Mouse (Mus musculus): ENCODE results near the gene Sap25.

The Sap25 gene

GRCm38 (mm10) chr5:137628498-137629305 is 12.4 kb upstream of the Sap25 start, which contains the start of the genes Fbxo24, Lrch4 and Gm20605:
Fbxo24 (minus strand) TSS chr5:137629002.
Lrch4 (plus strand) TSS chr5:137629121.
Gm20605 (plus strand) TSS chr5:137629175.
- DNase-seq (ENCODE audit: low read depth, low spot score), result peak; percentile 100

DNA sequence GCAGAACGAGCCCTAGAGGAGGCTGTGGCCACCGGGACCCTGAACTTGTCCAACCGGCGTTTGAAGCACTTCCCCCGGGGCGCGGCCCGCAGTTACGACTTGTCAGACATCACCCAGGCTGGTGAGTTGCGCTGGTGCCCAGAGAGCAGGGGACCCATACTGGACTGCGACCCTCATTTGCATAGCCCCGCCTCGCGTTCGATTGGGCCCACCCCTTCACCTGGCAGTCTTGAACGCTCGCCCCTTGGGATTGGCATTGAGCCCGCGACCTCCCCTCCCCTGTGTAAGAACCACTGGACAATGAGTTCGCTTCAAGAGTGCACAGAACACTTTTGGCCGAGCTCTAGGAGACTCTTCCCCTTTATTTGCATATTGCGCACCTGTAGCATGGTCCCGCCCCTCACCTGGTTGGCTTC is 11.8 kb upstream of the Sap25 start:
- DNase-seq (ENCODE audit: low read depth, low spot score), result peak; percentile 87

DNA sequence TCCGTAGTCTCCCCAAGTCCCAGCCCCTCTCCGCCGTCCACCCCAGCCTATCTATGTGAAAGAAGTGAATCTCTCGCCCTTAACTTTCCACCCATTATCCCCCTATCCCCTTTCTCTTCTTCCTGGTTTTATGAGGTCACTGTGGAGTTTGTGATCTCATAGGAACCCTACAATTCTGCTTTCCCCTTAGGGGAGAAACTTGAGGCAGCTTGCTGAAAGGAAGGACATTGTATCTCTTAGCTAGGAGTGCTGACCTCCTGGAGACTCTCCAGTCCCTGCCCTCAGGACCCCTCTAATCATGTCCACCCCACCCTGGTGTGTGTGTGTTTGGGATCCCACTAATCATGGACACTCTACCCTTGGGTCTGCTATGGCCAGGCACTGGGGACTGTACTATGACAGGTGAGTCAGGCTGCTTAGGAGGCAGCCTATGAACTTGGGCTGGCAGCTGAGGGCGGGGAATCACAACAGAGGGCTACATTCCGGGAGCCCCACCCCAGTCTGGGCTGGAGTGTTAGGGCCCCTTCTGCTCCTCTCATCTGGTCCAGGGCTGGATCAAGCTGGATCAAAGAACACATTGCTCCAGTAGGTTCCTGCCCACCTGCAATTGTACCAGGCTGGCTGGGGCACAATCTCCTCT is 11.1 kb upstream of the Sap25 start:
- peak; percentile 95 for DNase-seq (ENCODE audit: low read depth, low spot score)

DNA sequence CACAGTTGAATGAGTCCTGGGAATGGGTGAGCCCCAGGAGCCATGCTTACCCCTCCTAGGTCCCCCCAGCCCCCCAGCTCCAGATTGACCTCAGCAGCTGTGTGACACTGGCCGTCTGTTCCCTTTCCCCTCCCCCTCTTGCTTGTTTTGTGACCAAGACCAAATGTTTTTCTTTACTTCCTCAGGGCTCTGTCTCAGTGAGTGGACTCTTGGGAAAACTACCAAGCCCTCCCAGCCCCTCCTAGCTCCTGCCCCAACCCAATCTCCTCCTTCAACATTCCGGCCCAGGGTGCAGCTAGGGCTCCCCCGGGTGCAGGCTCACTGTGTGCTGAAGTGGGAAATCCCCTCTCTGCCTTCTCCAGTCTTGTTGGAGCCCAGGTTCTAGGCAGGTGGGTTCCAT is 10.5 kb upstream of the Sap25 start:
- peak; percentile 85 for DNase-seq (ENCODE audit: low read depth, low spot score)

- peak; percentile 99 for DNase-seq (ENCODE audit: low read depth, low spot score)
Observed at GRCm38 (mm10) chr5:137631171-137631570, 10.0 kb upstream of the Sap25 start.

- no peak for DNase-seq (ENCODE audit: low read depth, low spot score)
Observed at GRCm38 (mm10) chr5:137631591-137631990, 9.5 kb upstream of the Sap25 start.

DNA sequence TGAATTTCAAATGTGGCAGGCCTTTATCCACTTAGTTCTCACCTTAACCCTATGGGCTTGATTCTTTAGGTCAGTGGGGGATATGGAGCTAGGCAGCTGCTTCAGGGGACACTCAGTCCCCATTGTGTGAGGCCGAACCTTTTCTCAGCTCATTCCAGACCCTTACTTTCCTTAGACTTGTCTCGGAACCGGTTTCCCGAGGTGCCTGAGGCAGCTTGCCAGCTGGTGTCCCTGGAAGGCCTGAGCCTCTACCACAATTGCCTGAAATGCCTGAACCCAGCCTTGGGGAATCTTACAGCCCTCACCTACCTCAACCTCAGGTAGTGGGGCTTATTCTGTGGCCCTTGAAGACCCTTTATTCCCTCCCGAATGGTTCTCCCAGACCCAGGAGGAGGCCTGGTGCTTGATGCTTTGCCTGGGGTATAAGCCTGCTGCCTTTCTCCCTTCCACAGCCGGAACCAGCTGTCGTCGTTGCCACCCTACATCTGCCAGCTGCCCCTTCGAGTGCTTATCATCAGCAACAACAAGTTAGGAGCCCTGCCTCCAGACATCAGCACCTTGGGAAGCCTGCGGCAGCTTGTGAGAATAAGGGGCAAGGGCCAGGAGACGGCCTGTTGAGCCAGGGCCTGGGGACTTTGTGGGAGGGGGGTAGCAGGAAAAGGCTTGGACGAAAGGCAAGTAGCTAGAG is 7.6 kb upstream of the Sap25 start:
- no peak for DNase-seq (ENCODE audit: low read depth, low spot score)

DNA sequence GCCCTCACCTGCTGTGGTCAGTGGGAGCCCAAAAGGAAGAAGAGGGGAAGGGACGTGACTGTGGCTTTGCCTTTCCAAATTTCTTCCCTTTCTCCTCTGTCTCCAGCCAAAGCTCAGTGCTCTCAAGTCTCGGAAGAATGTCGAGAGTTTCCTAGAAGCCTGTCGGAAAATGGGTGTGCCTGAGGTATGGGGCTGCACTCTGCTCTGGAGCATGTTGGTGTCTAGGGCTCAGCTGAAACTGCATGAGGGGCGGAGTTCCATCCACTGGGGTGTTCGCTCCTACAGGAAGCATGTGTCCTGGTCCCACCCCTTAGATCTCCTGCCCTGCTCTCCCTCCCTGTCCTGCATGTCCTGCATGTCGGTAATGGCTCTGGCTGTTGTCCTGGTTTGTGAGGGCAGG is 1.7 kb upstream of the Sap25 start:
- DNase-seq (ENCODE audit: low read depth, low spot score), result peak; percentile 91

DNA sequence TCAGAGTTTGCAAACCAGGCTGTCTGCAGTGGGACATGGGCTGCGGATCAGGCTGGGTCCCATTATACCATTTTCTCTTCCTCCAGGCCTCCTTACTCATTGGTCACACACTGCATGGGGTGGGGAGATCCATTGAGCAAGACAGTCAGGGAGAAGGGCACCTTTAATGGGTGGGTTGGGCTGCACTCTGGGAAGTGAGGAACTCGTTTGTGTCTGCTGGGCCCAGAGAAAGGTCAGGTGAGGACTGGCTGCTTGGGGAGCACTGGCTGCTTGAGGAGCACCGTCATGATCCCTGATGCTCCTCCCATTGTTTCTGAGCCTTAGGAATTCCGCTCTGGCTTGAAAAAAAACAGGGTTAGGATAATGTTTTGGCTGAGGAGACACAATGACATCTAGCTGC is 1.8 kb downstream of the Sap25 start:
- DNase-seq (ENCODE audit: low read depth, low spot score), result peak; percentile 67

DNA sequence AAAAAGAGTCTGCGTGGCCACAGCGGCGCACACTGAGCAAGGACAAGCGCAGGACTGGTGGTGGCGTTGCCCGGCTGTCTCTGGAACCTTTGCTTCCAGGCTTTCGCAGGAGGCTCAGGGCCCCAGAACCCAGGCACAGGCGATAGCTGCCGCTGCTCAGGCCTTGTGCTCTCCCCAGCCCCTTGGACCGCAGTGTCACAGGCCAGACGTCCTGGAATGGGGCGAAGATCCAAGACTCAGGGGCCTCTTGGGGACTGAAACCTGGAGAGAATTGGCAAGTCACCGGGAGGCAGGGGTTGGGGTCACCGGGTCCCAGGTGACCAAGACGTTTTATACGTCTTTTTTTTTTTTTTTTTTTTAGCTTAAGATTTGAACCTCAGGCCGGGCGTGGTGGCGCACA is 3.4 kb downstream of the Sap25 start:
- no peak for DNase-seq (ENCODE audit: low read depth, low spot score)

DNA sequence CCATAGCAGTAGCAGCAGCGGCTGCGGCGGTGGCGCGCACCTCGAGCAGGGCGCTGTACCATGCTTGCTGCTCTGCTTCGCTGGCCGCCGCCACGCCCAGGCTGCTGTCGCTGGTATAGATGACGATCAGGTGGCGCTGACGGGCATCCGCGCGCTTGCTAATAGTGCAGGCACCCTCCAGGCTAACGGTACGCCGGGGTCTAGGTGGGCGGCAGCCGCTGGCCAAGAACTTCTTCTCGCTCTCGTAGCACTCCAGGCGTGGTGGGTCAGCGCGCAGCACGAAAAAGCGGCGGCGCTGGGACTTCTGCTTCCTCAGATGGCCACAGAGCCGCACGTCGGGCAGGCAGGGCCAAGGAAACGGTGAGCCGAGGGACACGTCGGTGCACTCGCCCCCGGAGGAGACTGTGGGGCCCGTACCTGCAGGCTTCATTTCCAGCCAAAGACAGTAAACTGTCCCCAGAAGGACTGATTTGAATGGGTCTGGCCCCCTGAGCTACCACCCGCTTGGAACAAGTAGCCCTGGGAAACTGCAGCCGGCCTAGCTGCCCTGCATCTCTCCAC is 4.0 kb downstream of the Sap25 start:
- no peak for DNase-seq (ENCODE audit: low read depth, low spot score)

GRCm38 (mm10) chr5:137645652-137646091 is 4.5 kb downstream of the Sap25 start, which contains the start of gene Irs3:
Irs3 (minus strand) TSS chr5:137645714.
- peak; percentile 78 for DNase-seq (ENCODE audit: low read depth, low spot score)

DNA sequence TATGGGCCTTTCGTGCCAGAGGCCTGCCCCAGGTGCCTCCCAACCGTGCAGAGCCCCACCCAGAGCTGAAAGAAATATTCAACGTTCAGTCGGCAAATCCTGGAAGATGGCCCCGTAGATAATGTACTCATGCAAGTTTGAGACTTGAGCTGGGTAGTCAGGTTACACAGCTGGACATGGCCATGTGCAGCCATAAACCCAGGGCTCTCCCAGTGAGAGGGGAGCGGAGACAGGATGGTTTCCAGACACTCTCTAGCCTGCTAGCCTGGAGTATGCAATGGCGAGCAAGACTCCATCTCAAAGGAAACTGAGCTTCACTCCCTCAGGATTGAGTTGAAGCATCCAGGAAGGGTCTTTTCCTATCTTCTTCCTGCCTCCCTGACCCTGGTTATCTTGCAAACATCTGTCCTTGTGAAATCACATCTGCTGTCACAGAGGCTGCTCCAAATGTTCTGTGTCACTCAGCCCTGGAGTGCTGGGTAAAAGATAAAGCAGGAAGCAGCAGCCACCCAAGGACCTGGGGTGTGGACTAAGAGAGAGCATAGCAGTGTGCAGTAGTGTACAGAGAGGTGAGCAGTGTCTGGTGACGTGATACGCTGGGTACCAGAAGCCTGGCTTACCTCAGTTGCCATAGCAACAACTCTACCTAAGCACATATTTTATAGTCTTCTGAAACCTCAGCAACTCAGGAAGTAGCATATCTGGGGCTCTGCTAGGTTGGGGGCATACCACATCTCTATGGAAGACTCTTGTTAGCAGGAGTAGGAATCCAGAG is 6.9 kb downstream of the Sap25 start:
- DNase-seq (ENCODE audit: low read depth, low spot score), result no peak

GRCm38 (mm10) chr5:137649251-137649650 is 8.1 kb downstream of the Sap25 start:
- no peak for DNase-seq (ENCODE audit: low read depth, low spot score)

DNA sequence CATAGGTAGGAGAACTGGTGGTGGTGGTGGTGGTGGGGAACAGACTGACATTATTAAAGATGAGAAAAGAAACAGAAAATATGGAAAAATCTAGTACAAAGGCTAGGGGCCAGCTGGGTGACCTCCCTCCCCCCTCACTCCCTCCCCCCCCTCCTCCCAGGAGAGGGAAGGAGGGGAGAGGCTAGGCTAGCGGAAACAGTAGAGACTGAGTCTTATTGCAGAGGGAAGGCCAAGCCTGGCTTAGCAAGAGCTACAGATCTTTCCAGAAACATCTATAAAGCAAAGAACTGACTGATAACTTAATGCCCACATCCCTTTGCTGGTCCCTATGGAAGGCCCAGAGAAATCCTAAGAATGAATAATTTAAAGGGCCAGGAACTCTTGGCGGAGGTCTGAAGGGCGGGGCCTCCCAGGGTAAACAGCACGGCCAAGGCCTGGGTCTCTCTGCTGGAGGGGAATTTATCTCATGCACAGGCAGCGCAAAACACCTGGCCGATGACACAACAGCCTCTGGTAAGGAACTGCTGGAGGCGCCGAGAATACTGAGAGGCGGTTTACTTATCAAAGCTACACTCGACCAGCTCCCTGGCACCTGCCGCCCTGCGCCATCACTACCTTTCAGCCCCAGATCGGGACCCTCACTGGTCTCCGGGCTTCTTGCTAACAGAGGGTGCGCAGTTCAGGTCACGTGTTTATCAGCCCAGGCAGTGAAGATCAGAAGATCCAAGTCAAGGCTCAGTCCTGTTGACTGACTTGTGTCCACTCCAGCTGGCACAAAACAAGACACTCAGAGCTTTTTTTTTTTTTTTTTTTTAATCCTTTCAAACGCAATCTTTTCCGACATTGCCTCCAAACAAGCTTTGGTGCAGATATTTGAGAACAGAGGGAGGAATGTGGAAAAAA is 8.8 kb downstream of the Sap25 start:
- DNase-seq (ENCODE audit: low read depth, low spot score), result peak; percentile 83

GRCm38 (mm10) chr5:137652474-137652873 is 11.3 kb downstream of the Sap25 start:
- DNase-seq (ENCODE audit: low read depth, low spot score), result peak; percentile 86

DNA sequence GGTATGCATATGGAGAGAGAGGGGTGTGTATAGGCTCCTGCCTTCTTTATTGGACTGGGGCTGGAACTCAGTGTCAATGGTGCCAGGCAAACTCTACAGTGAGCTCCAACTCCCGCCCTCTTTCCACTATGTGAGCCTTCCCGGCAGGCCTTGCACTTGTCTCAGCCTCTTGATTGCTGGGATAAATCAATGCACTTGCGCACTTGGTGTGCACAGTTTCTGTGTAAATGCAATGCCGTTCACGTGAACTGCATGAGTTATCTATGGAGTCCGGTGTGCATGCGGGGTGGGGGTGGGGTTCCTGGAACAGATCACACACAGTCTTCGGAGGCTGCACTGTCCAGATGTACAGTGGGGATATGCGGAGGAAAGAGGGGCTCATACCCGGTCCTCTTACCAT is 12.2 kb downstream of the Sap25 start:
- no peak for DNase-seq (ENCODE audit: low read depth, low spot score)

GRCm38 (mm10) chr5:137654746-137655145 is 13.6 kb downstream of the Sap25 start:
- DNase-seq (ENCODE audit: low read depth, low spot score), result peak; percentile 86

DNA sequence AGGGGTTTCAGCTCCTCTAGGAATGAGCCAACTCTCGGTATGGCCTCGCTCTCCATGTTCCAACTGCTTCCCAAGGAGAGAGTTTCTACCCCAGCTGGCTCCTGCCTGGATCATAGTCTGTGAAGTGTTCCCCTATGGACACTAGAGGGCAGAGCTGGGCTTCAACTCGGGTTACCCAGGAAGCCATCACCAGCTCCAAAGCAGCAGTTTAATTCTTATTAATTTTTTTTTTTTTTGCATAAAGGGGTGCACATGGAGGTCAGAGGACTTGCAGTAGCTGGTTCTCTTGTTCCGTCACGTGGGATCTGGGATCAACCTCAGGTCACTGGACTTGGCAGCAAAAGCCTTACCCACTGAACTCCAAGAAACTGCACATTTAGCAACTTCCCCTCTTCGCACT is 15.8 kb downstream of the Sap25 start:
- peak; percentile 77 for DNase-seq (ENCODE audit: low read depth, low spot score)

- DNase-seq (ENCODE audit: low read depth, low spot score), result peak; percentile 75
Observed at GRCm38 (mm10) chr5:137660064-137660688, 19.0 kb downstream of the Sap25 start.

Measured in R1 (cell line).